Mouse (Mus musculus) lung, postnatal 36 days (tissue): ENCODE measurements around the gene 1700066M21Rik.

ENCODE experiments used
- DNase-seq: peaks from one replicate; pipeline ENCODE4 v3.0.0; 2022; ENCODE audit warnings: mixed read lengths

Gene 1700066M21Rik

GRCm38 (mm10) chr1:57394051-57394450 is 16.6 kb downstream of the 1700066M21Rik start:
- DNase-seq: peak; percentile 61

GRCm38 (mm10) chr1:57400321-57400720 is 22.9 kb downstream of the 1700066M21Rik start:
- DNase-seq: no peak

- no peak for DNase-seq
Measured at GRCm38 (mm10) chr1:57400877-57401276, 23.5 kb downstream of the 1700066M21Rik start.

GRCm38 (mm10) chr1:57402116-57402515 is 24.7 kb downstream of the 1700066M21Rik start:
- no peak for DNase-seq

GRCm38 (mm10) chr1:57406187-57407151 is 29.0 kb downstream of the 1700066M21Rik start, which contains the start of the genes Maip1 and Tyw5:
Gene Maip1 (plus strand): TSS chr1:57406328.
Gene Tyw5 (minus strand): TSS chr1:57407101.
- peak; percentile 81 for DNase-seq

- no peak for DNase-seq
Measured at GRCm38 (mm10) chr1:57408994-57409393, 31.6 kb downstream of the 1700066M21Rik start.

GRCm38 (mm10) chr1:57413397-57413796 is 36.0 kb downstream of the 1700066M21Rik start:
- DNase-seq: no peak

GRCm38 (mm10) chr1:57423696-57424095 is 46.3 kb downstream of the 1700066M21Rik start:
- DNase-seq: no peak

GRCm38 (mm10) chr1:57428368-57429308 is 51.2 kb downstream of the 1700066M21Rik start:
- peak; percentile 95 for DNase-seq

- no peak for DNase-seq
Measured at GRCm38 (mm10) chr1:57429786-57430483, 52.5 kb downstream of the 1700066M21Rik start.

- no peak for DNase-seq
Measured at GRCm38 (mm10) chr1:57433141-57433540, 55.7 kb downstream of the 1700066M21Rik start.
